Mouse (Mus musculus) natural killer cell, adult 2 months (primary cell): ENCODE data around the gene Snrpe.

Source experiments
- DNase-seq, 2 experiments: peaks; one replicate each; pipeline ENCODE4 v3.0.0; 2022; ENCODE audit warnings: low spot score in 2 of 2

Gene Snrpe

DNA sequence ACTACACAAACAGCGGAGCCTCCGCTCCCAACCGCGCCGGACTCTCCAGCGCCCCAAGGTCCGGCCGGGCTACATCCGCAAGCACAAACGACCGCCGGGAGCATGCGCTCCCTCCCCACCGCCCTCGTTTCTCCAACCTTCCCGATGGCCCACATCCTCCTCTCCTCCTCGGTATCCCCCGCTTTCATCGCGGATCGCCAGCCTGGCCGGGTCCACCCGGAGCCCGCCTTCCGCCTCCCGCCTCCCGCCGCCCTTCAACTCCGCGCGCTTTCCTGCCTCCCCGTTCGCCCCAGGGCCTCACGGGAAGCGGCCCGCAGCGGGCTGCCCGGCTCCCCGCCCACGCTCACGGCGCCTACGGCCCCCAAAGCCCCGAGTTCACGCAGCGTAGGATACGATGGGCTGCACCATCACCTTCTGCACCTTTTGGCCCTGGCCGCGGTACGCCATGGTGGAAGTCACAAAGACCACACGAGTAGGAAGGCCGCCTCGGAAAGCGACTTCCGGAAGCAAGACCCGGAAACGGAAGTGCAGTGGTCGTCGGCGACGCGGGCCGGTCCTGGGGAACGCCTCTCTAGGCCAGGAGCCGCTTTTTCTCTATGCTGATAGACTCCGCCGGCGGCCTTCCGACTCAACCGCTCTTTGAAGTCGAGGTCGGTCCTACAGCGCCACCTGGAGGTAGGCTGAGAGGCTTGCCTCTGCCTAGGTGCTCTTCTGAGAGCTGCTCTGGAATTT, at the start of gene Snrpe:
TSS of gene Snrpe (minus strand) at position 521 of the 732 bp plus-strand sequence.
- peak; percentile 94 to 97 for DNase-seq

DNA sequence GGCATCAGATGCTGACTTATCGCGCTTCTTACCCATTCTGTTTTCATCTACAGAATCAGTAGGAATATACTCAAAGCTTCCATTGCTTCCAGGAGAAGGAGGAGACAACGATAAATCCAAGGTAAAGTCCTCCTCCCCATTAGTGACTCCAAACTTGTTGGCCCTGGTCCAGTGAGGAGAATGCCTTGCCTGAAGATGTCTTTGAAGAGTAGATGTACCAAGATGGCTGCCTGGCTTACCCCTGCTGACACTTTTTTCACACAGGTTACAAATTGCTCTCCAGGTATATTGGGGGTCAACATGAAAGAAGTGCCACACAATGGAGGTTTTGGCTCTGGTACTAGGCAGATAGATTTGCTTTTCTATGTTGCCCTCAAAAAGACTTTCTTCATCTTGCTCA, 48.8 kb upstream of the Snrpe start:
- no peak for DNase-seq

GRCm38 (mm10) chr1:133656811-133657210, 46.7 kb upstream of the Snrpe start:
- DNase-seq = no peak

DNA sequence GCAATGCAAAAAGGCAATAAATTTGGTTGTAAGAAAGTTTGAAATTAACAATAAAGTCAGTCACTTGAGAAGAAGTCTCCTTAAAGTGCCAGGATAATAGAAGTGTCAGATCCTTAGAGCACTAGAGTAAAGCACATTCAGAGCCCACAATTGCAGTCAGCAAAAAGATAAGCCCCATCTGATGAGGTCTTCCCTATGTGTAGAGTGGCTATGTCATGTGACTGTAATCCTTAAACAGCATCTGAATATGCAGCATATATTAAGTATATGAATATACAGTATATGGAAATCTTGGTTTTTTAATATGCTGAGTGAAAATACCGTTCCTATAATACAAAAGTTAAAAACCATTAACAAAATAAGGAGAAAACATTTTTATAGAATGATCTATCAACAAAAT, 42.9 kb upstream of the Snrpe start:
- no peak for DNase-seq

DNA sequence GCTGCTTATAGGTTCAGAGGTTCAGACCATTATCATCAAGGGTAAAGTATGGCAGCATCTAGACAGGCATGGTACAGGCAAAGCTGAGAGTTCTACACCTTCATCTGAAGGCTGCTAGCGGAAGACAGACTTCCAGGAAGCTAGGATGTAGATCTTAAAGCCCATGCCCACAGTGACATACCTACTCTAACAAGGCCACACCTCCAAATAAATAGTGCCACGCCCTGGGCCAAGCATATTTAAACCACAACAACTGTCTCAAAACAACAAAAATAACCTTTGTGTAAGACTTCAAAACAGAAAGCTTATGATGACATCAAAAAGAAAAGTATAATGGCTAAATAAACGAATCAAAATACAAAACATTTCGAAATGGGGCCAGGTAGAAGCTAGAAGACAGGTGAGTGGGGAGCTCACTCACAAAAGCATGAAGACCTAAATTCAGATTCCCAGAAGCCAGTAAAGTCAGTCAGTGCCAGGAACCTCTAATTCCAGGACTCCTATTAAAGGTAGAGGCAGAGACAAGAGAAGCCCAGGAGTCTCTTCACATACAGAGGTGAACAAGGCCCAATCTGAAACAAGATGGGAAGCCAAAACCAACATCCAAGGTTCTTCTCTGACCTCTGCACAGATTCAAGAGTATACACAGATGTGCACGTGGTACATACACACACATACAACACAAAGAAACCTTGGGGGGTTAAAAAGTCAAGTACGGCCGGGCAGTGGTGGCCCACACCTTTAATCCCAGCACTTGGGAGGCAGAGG, 40.4 kb upstream of the Snrpe start:
- no peak for DNase-seq

DNA sequence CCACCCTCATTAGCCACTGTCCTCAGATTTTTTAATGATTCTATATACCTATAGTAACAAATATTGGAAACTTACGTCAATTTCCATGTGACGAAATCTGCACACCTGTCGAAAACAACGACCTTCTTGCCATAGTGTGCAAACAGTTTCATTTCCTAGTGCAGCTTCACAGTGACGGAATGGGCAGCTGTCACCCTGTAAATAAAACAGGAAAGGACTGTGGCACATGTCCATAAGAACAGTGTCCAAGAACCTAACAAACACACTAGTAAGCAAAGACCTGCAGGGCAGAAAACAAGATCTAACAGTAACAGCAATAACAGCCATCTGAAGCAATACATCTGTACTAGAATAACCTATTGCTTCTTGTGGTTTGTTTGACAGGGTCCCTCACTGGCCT, 35.6 kb upstream of the Snrpe start:
- DNase-seq = no peak

- DNase-seq = no peak
These were observed 31.1 kb upstream of the Snrpe start for GRCm38 (mm10) chr1:133641163-133641562.

- no peak for DNase-seq
These were observed 28.4 kb upstream of the Snrpe start for GRCm38 (mm10) chr1:133638517-133638916.

- DNase-seq = no peak
These were observed 22.1 kb upstream of the Snrpe start for GRCm38 (mm10) chr1:133632168-133632567.

GRCm38 (mm10) chr1:133625052-133625451, 15.0 kb upstream of the Snrpe start:
- no peak for DNase-seq

DNA sequence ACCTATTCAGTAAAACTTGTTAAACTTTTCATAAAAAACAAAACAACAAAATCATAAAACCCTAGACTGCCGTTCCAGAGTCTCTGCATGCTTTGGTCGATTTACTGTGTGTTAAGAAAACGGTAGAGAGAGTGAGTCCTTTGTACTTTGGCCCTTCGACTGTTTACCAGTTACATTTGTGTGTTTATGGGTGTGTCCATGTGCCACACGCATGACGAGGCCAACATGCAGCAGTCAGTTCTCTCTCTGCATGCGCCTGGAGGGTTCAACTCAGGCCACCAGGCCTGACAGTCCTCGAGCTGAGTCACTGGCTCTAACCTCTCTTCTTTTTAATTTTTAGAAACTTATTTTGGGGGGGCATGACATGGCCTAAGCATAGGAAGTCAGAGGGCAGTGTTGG, 8.2 kb upstream of the Snrpe start:
- no peak for DNase-seq

- DNase-seq = no peak
These were observed 7.8 kb upstream of the Snrpe start for GRCm38 (mm10) chr1:133617908-133618307.

GRCm38 (mm10) chr1:133613817-133614216, 3.7 kb upstream of the Snrpe start:
- DNase-seq = peak in 1 of 2 experiments; percentile 22

GRCm38 (mm10) chr1:133611436-133611835, 1.3 kb upstream of the Snrpe start:
- DNase-seq = no peak

GRCm38 (mm10) chr1:133610601-133611000, 510 bp upstream of the Snrpe start:
- DNase-seq = no peak

DNA sequence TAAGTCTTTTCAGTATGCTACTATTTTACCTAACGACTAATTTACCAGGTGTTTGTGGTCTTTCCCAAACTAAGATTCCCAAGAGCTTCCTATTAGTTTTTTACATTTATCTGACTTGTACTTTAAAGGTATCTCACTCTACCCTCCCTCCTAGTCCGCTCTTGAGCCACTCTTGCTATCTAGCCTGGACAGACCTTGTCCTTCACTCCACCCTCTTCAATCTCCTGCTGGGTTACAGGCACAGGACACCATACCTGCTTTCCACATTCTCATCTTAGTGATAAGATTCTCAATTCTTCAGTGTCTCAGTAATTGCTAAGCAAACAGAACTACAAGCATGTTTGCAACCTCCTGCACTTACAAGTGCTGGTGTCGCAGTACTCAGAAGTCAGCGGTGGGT, 6.9 kb downstream of the Snrpe start:
- no peak for DNase-seq

GRCm38 (mm10) chr1:133596298-133597007, 13.6 kb downstream of the Snrpe start:
- DNase-seq = no peak

- no peak for DNase-seq
These were observed 24.0 kb downstream of the Snrpe start for GRCm38 (mm10) chr1:133585995-133586537.

DNA sequence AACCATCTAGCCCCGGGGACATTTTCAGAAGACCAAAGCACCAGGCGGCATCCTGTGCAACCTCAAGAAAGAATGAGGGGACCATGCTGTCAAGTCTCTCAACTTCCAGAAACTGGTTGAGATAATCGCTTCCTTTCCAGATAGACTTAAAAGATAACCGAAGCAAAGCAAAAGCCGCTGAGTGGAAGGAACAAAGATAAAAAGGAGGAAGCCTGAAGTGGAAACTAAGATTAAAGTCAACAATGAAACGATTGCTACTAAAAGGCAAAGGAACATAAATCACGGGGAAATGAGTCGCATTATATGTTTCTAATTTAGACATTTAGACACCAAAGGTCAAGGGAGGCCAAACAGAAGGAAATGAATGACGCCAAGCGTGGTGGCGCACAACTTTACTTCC, 38.8 kb downstream of the Snrpe start:
- DNase-seq = no peak
